Mouse (Mus musculus) c-Kit-positive CD71-positive TER-119-positive erythroid progenitor cells, embryonic 14.5 days (primary cell): ENCODE results near the gene Tex2.
A peak's percentile ranks its signal among the peaks of the same experiment; 100 is the strongest.

ENCODE experiments used
- DNase-seq: peaks from one replicate; pipeline ENCODE4 v3.0.0-alpha.2; 2013; ENCODE audit warnings: low spot score

Gene Tex2

DNA sequence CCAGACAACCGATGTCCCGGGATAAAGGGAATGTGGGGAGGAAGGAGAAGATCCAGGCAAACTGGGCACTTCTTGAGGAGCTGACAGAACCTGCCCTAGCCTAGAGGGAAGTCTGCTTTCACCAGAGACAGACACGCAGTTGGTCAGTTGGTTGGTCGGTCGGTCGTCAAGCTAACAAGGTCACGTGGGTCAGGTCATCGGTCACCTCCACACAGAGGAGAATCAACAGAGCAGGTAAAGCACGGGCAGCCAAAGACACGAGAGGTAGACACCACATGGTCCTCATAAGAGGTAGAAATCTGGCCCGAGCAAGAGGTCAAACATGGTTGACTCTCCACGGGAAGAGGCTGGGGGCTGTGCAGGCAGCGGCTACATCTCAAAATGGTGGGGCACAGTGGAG lies 70.2 kb downstream of the Tex2 start:
- DNase-seq, result no peak

DNA sequence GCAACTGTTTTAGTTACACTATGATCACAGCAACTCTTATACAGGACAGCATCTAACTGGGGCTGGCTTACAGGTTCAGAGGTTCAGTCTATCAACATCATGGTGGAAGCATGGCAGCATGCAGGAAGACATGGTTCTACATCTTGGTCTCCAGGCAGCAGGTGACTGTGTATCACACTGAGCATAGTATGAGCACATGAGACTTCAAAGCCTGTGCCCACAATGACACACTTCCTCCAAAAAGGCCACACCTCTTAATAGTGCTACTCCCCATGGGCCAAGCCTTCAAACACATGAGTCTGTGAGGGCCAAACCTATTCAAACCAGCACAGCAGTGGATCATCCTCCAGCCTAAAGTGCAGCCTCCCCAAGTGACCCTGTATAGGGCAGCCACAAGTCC lies 70.8 kb downstream of the Tex2 start:
- DNase-seq, result no peak

DNA sequence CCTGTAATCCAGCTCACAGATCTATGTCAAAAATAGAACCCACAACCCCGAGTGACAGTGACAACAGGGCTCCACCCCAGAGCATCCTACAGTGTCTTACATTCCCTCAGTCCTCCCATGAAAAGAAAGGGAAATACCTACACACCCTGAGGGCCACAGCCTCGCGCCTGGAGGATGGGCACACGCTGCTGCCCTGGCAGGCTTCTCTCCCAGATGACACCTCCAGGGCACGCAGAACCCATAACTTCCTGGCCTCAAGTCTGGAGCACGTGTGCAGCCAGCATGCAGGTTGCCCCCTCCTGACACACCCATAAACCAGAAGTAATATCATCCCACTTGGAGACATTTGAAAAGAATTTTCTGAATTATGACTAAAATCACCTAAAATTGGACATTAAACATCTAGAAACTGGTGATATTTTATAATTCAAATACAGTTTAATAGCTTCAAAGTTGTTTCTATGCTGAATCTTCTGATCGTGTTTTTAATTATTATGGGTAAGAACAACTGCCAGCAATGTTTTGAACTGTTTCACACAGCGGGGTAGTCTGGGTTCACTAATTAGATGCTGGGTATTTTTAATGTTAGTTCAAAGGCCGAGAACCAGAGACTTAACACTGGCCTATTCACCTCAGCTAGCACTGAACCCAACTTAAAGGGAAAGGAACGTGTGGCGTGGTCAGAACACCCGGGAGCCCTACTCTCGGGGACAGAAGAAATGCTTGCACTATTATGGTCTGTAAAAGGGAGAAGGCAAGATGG lies 72.5 kb downstream of the Tex2 start:
- DNase-seq, result no peak

DNA sequence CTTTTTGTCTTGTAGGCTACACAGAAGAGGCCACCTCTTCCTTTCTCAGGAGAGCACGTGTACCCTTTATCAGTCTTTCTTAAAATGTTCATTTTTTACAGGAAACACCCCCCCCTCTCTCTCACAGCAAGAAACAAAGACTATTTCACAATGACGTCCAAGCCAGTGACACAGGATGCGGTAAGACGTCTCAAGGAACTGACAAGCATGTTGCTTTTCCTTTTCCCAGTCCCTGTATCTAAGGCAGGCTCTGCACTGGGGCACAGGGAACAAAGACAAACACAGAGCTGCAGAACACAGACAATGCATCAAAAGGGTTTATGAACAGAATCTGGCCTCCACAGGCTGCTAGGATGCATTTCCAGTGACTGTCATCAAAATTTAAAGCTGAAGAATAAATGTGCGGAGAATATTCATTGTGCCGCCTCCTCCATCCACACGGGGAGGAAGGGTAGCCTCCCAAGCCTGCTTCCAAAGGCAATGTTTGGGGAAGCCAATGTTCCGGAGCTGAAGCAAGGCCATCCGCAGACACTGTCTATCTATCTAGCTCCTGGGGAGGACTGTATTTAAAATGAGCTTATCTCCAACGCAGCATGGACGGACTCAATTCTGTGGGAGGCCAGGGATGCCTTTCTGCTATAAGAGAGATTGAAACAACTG lies 76.8 kb downstream of the Tex2 start:
- no peak for DNase-seq

DNA sequence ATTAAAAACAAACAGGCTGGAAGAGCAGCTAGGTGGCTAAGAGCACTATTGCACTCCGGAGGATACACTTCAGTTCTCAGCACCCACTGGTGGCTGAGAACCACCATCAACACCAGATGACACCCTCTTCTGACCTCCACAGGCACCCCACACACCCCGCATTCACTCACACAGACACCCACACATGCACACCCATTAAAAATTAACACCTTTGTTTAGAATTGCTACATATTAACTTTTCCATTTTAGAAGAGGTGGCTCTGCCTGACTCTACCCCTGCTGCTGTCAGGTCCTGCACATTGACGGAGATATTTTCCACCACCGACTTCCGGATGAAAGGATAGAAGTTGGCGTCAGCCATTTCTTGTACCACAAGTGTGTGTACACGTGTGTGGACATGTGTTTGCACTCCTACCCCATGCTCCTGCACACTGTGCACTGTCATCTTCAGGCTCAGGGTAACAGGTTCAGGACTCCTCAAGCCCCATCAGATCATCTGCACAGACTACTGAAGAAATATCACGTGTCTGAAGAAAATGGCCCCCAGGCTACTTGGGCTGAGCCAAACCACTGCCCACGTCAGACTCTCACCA lies 77.5 kb downstream of the Tex2 start:
- DNase-seq, result no peak

DNA sequence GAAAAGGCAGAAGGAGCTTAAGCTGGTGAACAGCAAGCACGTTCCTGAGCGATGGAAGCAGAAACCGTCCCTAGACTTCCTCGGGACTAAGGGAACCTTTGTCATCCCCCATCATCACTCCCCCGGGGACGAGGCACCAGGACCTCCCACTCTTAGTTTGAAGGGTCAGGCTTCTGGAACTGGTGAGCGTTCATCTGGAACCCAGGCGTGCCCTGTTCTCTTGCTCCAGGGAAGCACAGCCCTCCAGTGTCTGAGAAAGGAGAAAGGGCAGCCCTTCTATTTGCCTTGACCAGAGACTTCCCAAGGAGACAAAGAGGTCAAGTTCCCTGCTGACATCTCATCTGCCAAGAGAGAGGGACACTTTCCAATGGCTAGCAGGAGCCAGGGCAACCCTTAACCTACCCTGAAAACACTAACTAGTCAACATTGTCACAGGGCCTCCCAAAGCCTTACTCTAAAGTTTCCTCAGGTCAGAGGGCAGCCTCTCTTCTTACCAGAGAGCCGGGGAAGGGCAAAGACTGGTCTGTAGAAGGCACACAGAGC lies 80.9 kb downstream of the Tex2 start:
- no peak for DNase-seq

DNA sequence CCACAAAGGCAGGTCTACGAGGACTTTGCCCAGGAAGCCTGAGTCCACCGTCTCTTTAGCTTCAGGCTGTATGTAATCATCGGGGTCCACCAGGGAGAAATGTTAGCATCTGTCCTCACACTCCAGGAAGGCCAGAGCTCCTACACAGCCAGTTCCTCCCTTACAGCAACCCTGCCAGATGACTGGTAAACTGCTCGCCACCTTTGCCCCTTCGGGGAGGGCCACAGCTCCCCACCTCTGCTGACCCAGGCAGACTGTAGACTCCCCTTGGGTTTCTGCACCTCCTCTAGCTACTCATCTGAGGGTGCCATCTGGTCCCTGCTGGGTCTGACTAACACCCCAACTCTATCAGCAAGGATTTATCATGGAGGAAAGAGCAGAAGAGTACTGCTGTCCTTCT lies 83.4 kb downstream of the Tex2 start:
- DNase-seq, result no peak

DNA sequence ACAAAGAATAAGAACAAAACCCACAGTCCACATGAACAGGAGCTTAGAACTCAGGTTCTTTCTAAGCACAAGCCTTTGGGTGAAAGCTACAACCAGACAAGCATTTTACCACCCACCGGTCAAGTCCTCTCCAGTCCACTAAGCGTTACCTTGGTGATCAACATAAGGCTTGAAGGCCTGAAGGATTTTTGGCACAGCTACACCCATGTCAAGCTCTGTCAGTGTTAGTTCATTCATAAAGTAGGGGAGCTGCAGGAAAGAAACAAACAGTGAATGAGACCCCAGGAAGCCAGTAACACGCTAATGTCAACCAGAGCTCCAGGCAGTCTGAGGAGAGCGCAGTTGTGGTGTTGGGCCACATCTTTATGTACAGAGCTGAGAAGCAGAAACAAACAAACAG lies 84.1 kb downstream of the Tex2 start:
- DNase-seq, result no peak

DNA sequence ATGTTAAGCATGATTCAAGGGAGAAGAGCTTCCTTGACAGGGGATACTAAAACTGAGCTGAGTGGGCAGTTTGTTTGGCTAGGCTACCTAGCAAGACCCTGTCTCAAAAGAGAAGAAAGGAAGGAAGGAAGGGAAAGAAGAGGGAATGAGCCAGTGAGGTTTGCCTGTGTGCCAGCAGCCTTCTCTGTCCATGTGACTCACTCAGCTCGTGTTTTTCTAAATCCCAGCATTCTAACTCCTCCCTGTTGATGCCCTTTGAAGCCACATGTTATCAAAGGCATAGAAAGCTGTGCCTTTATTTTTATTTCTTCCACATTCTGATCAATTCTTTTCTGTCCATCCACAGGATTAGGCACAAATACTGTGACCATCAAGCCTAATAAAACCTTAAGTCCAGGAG lies 85.3 kb downstream of the Tex2 start:
- DNase-seq, result no peak

DNA sequence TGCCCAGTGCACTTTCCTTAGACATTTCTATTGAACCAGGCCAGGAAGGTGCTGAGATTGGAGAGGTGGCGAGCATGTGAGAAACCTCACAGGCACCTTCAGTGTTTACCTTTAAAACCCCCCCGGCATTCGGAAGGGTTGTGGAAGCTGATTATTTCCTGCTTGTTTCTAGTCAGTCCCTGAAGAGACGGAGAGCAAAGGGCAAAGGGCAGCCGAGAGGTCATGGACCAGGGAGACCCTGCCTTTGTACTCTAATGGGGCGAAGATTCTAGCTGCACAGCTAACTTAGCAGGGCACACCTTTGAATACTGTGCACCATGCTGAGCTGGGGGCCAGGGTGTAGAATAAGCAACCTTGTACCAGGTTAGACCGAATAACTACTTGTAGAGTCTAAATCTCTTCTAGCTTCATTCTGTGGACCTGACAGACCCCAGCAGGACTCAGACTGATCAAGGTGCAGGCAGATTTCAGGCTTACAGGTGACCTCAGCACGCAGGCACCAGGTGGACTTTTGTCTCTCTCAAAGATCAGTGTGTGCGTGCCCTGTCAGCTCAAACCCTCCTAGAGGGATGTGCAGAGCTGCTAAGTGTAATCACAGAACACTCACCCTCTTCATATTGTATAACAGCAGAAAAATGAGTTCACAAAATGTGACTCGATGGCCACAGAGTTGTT lies 85.9 kb downstream of the Tex2 start:
- DNase-seq, result no peak

DNA sequence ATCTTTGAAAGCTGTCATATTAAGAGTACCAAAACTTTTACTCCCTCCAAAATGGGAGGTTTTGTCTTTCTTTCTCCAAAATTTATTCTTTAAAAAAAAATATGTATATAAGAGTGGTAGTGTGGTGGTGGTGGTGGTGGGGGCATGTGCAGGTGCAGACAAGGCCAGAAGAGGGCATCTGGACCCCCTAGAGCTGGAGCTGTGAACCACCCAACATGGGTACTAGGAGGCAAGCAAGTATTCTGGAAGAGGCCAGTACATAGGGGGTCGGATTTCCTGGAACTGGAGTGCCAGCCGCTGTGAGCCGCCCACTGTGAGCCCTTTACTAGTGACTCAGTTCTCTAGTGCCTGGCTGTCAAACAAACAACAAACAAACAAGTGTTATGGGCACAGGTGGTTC lies 90.7 kb downstream of the Tex2 start:
- DNase-seq, result no peak

DNA sequence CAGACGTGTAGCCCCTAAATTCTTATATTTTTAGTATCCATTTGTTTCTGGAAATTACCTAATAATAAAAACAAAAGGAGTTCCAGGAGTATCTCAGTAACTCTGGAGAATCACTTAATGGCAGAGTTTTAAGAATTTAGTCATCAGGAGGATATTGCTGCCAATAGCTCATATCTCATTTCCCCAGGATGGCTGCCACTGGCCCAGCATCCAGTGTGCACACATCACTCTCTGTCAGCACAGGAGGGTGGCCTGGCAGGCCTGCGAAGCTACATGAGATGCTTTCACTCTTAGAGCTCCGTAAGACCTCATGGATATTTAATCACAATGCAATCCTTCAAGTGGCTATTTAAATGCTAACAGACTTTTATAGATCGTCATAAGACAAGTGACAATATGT lies 91.6 kb downstream of the Tex2 start:
- no peak for DNase-seq

DNA sequence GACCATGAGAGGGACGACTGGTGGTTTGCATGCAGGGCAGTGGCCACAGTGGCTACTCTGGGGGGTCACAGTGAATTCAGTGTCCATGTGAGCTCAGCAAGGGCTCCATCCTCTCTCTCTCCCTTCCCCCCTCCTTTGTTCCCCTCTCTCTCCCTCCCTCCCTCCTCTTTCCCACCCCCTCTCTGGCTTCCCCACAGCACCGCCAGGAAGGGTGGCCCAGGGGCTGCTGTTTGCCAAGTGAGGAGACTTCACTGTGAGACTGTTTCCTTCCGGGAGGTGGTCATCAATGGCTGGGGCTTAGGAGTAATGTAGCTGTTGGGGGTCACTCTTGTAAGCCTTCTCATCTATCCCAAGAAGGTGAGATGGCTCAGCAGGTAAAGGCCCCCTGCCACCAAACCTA lies 92.8 kb downstream of the Tex2 start:
- no peak for DNase-seq

DNA sequence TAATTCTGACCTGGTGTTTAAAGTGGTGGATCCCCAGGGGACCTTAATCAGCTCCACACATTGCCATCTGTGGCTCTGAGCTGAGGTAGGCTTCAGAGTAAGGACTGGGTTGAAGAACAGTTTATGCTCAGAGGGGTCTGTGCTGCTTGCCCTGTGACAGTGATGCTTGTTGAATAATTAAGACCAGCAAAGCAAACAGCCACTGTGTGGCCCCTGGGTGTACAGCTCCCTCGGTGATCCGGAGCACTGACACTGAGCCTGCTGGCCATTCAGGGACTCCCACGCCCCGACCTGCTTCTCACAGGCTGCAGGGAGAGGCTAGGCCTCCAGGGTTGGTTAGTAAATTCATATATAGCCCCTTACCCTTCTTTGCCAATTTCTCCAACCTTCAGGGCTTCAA lies 93.7 kb downstream of the Tex2 start:
- DNase-seq, result no peak

DNA sequence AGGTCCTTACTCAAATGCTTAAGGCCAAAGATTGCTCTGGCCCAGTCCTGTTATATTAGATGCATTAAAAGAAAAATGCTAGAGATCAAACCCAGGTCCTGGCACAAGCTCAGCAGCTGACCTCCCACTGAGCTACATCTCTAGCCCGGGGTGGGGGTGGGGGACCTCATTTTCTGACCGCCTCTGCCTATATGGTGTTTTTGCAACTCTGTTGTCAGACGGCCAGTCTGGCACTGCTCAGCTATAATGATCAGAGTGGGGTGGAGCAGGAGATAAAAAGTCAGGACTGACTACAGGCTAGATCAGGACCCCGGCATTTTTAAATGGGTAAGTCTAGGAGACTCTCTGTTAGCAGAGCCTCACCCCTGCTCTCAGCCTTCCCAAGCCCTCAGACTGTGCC lies 94.8 kb downstream of the Tex2 start:
- DNase-seq, result no peak

DNA sequence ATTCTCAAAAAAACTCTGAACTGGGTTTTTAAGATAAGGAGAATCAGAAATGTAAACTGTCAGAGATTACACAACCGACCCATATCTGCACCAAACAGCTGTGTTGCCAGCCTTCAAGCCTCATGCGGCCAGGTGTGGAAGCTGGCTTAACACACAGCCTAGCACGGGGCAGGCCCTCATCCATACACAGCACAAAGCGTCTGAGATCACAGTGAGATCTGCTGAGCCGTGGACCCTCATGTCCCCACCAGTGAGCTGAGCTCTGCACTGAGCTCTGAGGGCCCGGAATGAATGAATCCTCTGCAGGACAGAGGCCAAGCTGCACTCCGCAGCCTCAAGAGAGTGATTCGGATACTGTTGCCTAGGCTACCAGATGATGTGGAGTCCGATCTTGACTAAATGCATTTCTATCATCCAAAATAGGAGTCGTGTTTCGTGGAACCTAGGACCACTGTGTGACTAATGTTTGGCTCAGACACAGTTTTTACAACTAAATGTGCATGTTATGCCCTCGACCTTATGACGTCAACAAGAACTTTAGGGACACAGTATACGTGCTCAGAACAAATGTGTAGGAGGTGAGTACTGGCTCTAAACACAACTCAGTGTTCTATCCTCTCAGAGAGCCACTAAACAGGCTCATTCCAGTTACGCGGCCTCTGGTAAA lies 98.0 kb downstream of the Tex2 start:
- DNase-seq, result peak; percentile 47

DNA sequence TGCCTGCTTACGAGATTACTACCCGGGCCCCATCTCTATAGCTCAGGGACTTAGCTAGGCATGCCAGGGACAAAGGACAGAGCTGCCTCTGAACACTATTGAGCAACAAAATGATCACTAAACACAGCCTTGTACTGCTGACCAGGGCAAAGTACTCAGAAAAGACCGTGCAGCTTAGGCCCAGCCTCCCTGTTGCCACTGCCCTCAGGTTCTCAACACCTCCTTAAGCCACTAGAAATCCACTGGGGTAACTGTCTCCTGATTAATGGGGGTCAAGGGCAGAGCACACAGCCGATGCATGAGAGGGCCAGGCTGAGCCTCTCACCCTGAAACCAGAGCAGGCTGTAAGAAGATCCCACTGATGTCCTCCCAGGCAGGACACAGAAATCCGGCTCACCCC lies 98.8 kb downstream of the Tex2 start:
- DNase-seq, result no peak

DNA sequence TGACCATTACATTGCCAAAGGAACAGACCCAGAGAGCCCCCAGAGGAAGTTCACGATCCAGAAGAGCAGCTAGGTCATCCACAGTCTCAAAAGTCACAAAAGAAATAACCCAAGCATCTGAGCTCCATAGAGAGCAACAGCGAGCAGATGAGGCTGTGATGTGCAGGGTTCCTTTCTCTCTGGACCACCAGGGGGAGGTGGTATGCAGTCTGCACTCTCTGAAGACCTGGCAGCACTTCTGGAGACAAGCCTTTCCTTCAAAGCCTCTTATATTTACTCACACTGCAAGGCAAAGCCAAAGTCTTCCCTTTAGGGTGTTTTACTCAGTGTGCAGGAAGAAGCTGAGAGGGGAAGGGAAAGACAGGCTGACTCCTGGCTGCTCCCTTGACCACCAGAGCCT lies 100.1 kb downstream of the Tex2 start:
- DNase-seq, result no peak

DNA sequence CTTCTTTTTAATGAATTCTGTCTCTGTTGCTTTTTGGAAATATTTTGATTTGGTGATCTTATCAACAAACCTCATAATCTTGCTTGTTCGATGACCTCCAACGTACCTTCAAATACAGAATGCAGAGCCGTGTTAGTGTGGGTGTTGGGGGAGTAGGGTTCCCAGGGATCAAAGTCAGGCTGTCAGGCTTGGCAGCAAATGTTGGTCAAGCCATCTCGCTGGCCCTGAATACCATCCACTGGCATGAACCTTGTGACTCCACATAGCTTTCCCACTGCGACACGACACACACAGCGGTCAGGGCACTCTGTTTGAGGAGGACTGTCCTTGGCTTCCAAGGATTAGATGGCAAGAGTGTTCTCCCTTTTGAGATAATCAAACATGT lies 101.2 kb downstream of the Tex2 start:
- no peak for DNase-seq

DNA sequence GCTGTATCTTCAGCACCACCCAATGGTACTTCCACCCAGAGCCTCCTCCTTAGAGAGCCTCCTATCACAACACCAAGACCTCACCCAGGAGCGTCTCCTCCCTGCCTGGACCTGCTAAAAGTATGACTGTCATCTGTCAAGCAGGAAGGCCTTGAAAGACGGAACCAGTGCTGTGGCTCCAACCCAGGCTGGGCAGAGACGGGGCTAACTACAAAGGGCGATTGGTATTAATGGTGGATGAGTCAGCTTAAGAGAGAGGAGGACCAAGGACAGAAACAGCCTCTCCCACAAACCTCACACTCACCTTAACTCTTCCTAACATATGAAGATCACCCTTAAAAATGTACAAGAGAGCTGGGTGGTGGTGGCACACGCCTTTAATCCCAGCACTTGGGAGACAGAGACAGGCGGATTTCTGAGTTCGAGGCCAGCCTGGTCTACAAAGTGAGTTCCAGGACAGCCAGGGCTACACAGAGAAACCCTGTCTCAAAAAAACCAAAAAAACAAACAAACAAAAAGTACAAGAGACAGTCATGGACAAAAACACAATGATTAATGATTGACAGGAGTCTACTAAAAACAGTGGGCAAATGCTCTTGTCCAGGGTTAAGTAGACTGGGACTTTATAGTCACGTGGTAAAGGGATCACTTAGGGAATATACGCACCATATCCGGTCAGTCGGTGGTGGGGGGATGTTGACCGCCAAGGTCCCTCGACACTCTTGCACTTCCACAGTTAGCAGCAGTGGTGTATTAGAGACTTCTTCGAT lies 101.8 kb downstream of the Tex2 start:
- DNase-seq, result no peak

DNA sequence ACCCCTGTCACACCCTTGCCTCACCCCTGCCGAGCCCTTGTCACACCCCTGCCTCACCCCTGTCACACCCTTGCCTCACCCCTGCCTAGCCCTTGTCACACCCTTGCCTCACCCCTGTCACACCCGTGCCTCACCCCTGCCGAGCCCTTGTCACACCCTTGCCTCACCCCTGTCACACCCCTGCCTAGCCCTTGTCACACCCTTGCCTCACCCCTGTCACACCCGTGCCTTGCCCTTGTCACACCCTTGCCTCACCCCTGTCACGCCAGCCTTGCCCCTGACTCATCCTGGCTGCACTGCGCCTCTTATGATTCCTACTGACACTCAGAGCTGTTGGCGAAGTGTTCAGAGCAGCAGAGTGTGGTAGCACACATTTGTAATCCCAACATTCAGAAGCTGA lies 105.6 kb downstream of the Tex2 start:
- no peak for DNase-seq

DNA sequence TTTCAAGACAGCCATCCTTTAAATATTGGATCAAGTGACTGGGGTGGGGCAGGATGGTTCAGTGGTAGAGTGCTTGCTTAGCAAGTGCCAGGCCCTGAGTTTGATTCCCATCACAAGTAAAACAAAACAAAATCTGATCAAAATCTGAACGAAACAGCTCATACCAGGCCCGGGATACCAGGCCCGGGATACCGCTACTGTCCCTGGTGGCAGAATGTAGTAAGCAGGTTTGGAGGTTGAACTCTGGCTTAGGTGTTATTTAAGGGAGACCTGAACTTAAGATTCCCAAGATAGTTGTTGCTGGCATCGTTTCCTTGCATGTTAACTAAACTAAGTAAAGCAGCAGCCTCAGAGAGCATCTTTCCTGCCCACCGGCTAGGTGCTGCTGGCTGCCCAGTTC lies 107.0 kb downstream of the Tex2 start:
- no peak for DNase-seq
